Mouse (Mus musculus) MEL (cell line): Measurements from ENCODE around the gene Anp32e. TPM values are rescaled to one million over a fixed set of nuclear protein-coding genes. Genes with fewer than 3 reads are reported as not detected.

Experiments used
- DNase-seq: peaks from one replicate; pipeline ENCODE4 v3.0.0; 2011; ENCODE audit warnings: low read depth, low spot score
- H3K27ac ChIP-seq: 2 replicates; pipeline ENCODE4 v1.5.1; 2012; ENCODE audit warnings: low read depth, mild to moderate bottlenecking, control low read depth, low read length, moderate library complexity; ENCODE audit not compliant: control insufficient read depth
- H3K27me3 ChIP-seq, 2 experiments: fragments of 150-350 bp in 1 of 2; sonication (generic) in 1 of 2; 2 replicates each; pipeline ENCODE4 v1.6.1; 2012; ENCODE audit warnings: low read length in 2 of 2, mild to moderate bottlenecking in 2 of 2, improper control_type of control experiment in 1 of 2, moderate library complexity in 1 of 2; ENCODE audit not compliant: insufficient read depth in 2 of 2, control insufficient read depth in 1 of 2
- H3K36me3 ChIP-seq, 2 experiments: 2 replicates each; pipeline ENCODE4 v1.6.1; 2012 to 2014; ENCODE audit warnings: low read length in 2 of 2, improper control_type of control experiment in 1 of 2, inconsistent platforms in 1 of 2, mild to moderate bottlenecking in 1 of 2; ENCODE audit not compliant: insufficient read depth in 2 of 2, control insufficient read depth in 1 of 2
- H3K4me1 ChIP-seq, 2 experiments: fragments of 150-350 bp in 1 of 2; sonication (generic) in 1 of 2; 2 replicates each; pipeline ENCODE4 v1.6.1; 2012; ENCODE audit warnings: low read length in 2 of 2, improper control_type of control experiment in 1 of 2, mild to moderate bottlenecking in 1 of 2; ENCODE audit not compliant: insufficient read depth in 2 of 2, control insufficient read depth in 1 of 2
- H3K4me3 ChIP-seq, 2 experiments: fragments of 150-350 bp in 1 of 2; sonication (generic) in 1 of 2; 2 replicates each; pipeline ENCODE4 v1.5.1; 2012; ENCODE audit warnings: low read depth in 2 of 2, low read length in 2 of 2, mild to moderate bottlenecking in 2 of 2, moderate library complexity in 2 of 2, control low read depth in 1 of 2, improper control_type of control experiment in 1 of 2; ENCODE audit not compliant: control insufficient read depth in 1 of 2, insufficient read depth in 1 of 2
- H3K79me2 ChIP-seq: 2 replicates; pipeline ENCODE4 v1.6.1; 2012; ENCODE audit warnings: mild to moderate bottlenecking, low read length, moderate library complexity; ENCODE audit not compliant: control insufficient read depth, poor library complexity, insufficient read depth
- H3K9ac ChIP-seq: 2 replicates; pipeline ENCODE4 v1.6.1; 2012; ENCODE audit warnings: low read depth, mild to moderate bottlenecking, control low read depth, low read length, moderate library complexity; ENCODE audit not compliant: control insufficient read depth, poor library complexity, severe bottlenecking
- H3K9me3 ChIP-seq: fragments of 150-350 bp; sonication (generic); replicated peaks from 2 replicates; pipeline ENCODE4 v1.6.1; 2012; ENCODE audit warnings: mild to moderate bottlenecking, low read length, improper control_type of control experiment, moderate library complexity; ENCODE audit not compliant: insufficient read depth
- BHLHE40 ChIP-seq: IDR thresholded peaks from 2 replicates; pipeline ENCODE4 v1.6.1; 2012; ENCODE audit warnings: low read depth, mild to moderate bottlenecking, inconsistent platforms, low read length, improper control_type of control experiment, borderline replicate concordance
- CHD1 ChIP-seq: IDR thresholded peaks from 2 replicates; pipeline ENCODE4 v1.6.1; 2012; ENCODE audit warnings: low read depth, mild to moderate bottlenecking, inconsistent platforms, low read length, improper control_type of control experiment
- CHD2 ChIP-seq: IDR thresholded peaks from 2 replicates; pipeline ENCODE4 v1.6.1; 2011; ENCODE audit warnings: low read length, improper control_type of control experiment
- CTCF ChIP-seq, 3 experiments: IDR thresholded peaks in 2 of 3; conservative IDR thresholded peaks in 1 of 3; 2 replicates each; pipeline ENCODE4 v1.5.1; 2011 to 2012; ENCODE audit warnings: low read length in 3 of 3, low read depth in 2 of 3, mild to moderate bottlenecking in 2 of 3, improper control_type of control experiment in 1 of 3, inconsistent platforms in 1 of 3, mixed read lengths in 1 of 3, moderate library complexity in 1 of 3; ENCODE audit not compliant: control insufficient read depth in 1 of 3, insufficient read depth in 1 of 3, poor library complexity in 1 of 3, severe bottlenecking in 1 of 3
- E2F4 ChIP-seq: IDR thresholded peaks from 2 replicates; pipeline ENCODE4 v1.6.1; 2011; ENCODE audit warnings: low read depth, low read length, improper control_type of control experiment, borderline replicate concordance
- EP300 ChIP-seq, 2 experiments: IDR thresholded peaks; 2 replicates each; pipeline ENCODE4 v1.6.1; 2011; ENCODE audit warnings: improper control_type of control experiment in 2 of 2, low read length in 2 of 2, low read depth in 1 of 2, mild to moderate bottlenecking in 1 of 2
- GABPA ChIP-seq: IDR thresholded peaks from 2 replicates; pipeline ENCODE4 v1.6.1; 2012; ENCODE audit warnings: low read depth, mild to moderate bottlenecking, inconsistent platforms, low read length, improper control_type of control experiment, moderate library complexity
- GATA1 ChIP-seq: IDR thresholded peaks from 2 replicates; pipeline ENCODE4 v1.6.1; 2011; ENCODE audit warnings: low read depth, low read length, improper control_type of control experiment
- HCFC1 ChIP-seq: IDR thresholded peaks from 2 replicates; pipeline ENCODE4 v1.6.1; 2012; ENCODE audit warnings: low read depth, mild to moderate bottlenecking, inconsistent platforms, low read length, improper control_type of control experiment, moderate library complexity
- JUND ChIP-seq: IDR thresholded peaks from 2 replicates; pipeline ENCODE4 v1.6.1; 2011; ENCODE audit warnings: low read depth, mild to moderate bottlenecking, improper control_type of control experiment, low read length
- KAT2A ChIP-seq: conservative IDR thresholded peaks from 2 replicates; pipeline ENCODE4 v1.6.1; 2012; ENCODE audit warnings: low read depth, low read length, improper control_type of control experiment, inconsistent platforms
- MAFK ChIP-seq: IDR thresholded peaks from 2 replicates; pipeline ENCODE4 v1.6.1; 2011; ENCODE audit warnings: low read depth, mild to moderate bottlenecking, low read length, improper control_type of control experiment, borderline replicate concordance
- MAX ChIP-seq: IDR thresholded peaks from 2 replicates; pipeline ENCODE4 v1.6.1; 2011; ENCODE audit warnings: low read length, improper control_type of control experiment
- MAZ ChIP-seq: IDR thresholded peaks from 2 replicates; pipeline ENCODE4 v1.6.1; 2012; ENCODE audit warnings: low read depth, mild to moderate bottlenecking, inconsistent platforms, low read length, improper control_type of control experiment
- MXI1 ChIP-seq: IDR thresholded peaks from 2 replicates; pipeline ENCODE4 v1.6.1; 2011; ENCODE audit warnings: mild to moderate bottlenecking, low read depth, low read length, improper control_type of control experiment
- NELFE ChIP-seq: IDR thresholded peaks from 2 replicates; pipeline ENCODE4 v1.6.1; 2011; ENCODE audit warnings: low read depth, low read length, improper control_type of control experiment
- NRF1 ChIP-seq: IDR thresholded peaks from 2 replicates; pipeline ENCODE4 v1.6.1; 2014; ENCODE audit warnings: low read depth, mild to moderate bottlenecking, inconsistent platforms, low read length, improper control_type of control experiment, moderate library complexity; ENCODE audit not compliant: poor library complexity, insufficient read depth, severe bottlenecking
- POLR2A ChIP-seq, 2 experiments: IDR thresholded peaks; 2 replicates each; pipeline ENCODE4 v1.6.1; 2011 to 2012; ENCODE audit warnings: low read length in 2 of 2, mild to moderate bottlenecking in 2 of 2, control low read depth in 1 of 2, improper control_type of control experiment in 1 of 2, low read depth in 1 of 2, moderate library complexity in 1 of 2; ENCODE audit not compliant: control insufficient read depth in 1 of 2, insufficient read depth in 1 of 2, poor library complexity in 1 of 2
- POLR2AphosphoS5 ChIP-seq: IDR thresholded peaks from 2 replicates; pipeline ENCODE4 v1.6.1; 2012; ENCODE audit warnings: low read depth, borderline replicate concordance, mild to moderate bottlenecking, inconsistent platforms, low read length, moderate library complexity, mixed read lengths
- RCOR1 ChIP-seq: IDR thresholded peaks from 2 replicates; pipeline ENCODE4 v1.6.1; 2012; ENCODE audit warnings: low read depth, mild to moderate bottlenecking, inconsistent platforms, low read length, improper control_type of control experiment
- SIN3A ChIP-seq: IDR thresholded peaks from 2 replicates; pipeline ENCODE4 v1.6.1; 2012; ENCODE audit warnings: low read length, improper control_type of control experiment, inconsistent platforms
- SMC3 ChIP-seq: IDR thresholded peaks from 2 replicates; pipeline ENCODE4 v1.6.1; 2011; ENCODE audit warnings: low read depth, low read length, improper control_type of control experiment
- UBTF ChIP-seq: IDR thresholded peaks from 2 replicates; pipeline ENCODE4 v1.6.1; 2012; ENCODE audit warnings: low read depth, mild to moderate bottlenecking, inconsistent platforms, low read length, improper control_type of control experiment, moderate library complexity, borderline replicate concordance; ENCODE audit not compliant: insufficient read depth
- USF1 ChIP-seq: IDR thresholded peaks from 2 replicates; pipeline ENCODE4 v1.6.1; 2014; ENCODE audit warnings: low read depth, mild to moderate bottlenecking, inconsistent platforms, low read length, improper control_type of control experiment, moderate library complexity
- USF2 ChIP-seq, 2 experiments: IDR thresholded peaks; 2 replicates each; pipeline ENCODE4 v1.6.1; 2011 to 2012; ENCODE audit warnings: improper control_type of control experiment in 2 of 2, low read length in 2 of 2, borderline replicate concordance in 1 of 2, inconsistent platforms in 1 of 2, low read depth in 1 of 2, mild to moderate bottlenecking in 1 of 2; ENCODE audit not compliant: insufficient read depth in 1 of 2
- ZKSCAN1 ChIP-seq: IDR thresholded peaks from 2 replicates; pipeline ENCODE4 v1.6.1; 2012; ENCODE audit warnings: low read depth, mild to moderate bottlenecking, inconsistent platforms, low read length, improper control_type of control experiment, moderate library complexity
- ZMIZ1 ChIP-seq: IDR thresholded peaks from 2 replicates; pipeline ENCODE4 v1.6.1; 2012; ENCODE audit warnings: low read depth, mild to moderate bottlenecking, inconsistent platforms, low read length, improper control_type of control experiment, moderate library complexity
- polyA plus RNA-seq, 2 experiments: library from polyadenylated mRNA; stranded (reverse) in 1 of 2; unstranded in 1 of 2; fragments of >175 nt in 1 of 2; fragments of >200 nt in 1 of 2; gene quantifications; 2 replicates each; pipeline versions ENCODE4 v1.2.1 to v1.2.4; 2012; ENCODE audit warnings: low replicate concordance in 2 of 2, low read depth in 1 of 2; ENCODE audit not compliant: insufficient read length in 2 of 2, insufficient read depth in 1 of 2, missing spikeins in 1 of 2
- total RNA-seq: library from RNA; depleted of rRNA; stranded (reverse); fragments of 300-350 nt; gene quantifications from 2 replicates; pipeline ENCODE4 v1.2.3, GENCODE M21; 2012

The Anp32e gene
- total and polyA plus RNA-seq, 3 experiments, result 159 to 748 (median 412) TPM

DNA sequence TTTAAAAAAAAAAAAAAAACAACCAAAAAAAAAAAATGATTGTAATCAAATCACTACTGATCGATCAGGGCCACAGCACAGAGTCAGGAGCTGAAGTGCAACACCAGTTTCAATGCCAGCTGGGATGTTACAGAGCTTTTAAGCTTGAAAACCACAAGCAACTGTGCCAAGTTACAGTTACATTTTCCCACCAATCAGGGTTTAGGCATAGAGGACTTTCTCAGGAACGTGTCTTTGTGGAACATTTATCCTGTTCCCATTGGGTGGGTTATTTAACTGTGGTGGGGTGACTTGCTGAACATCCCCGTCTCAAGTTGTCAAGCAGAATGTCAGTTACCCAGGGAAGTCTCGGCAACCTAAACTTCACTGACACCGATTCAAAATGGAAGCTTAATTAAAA is 4.0 kb upstream of the Anp32e start (continued):
- TF ChIP-seq ZKSCAN1 (no peak), NRF1 (no peak), JUND (no peak), CHD1 (no peak), MAX (no peak), NELFE (no peak), MAZ (no peak), SIN3A (0 out of 2 replicates have a peak, but pooled peaks have one; percentile 14), POLR2AphosphoS5 (no peak), SMC3 (no peak), USF2 (IDR thresholded peaks at IDR 0.05; ENCODE audit: borderline replicate concordance in 1 of 2, insufficient read depth in 1 of 2, low read depth in 1 of 2, low read length in 2 of 2) (no peak), UBTF (no peak), POLR2A (IDR thresholded peaks at IDR 0.05; ENCODE audit: control insufficient read depth in 1 of 2, insufficient read depth in 1 of 2, low read depth in 1 of 2, low read length in 2 of 2, poor library complexity in 1 of 2) (no peak), KAT2A (no peak)

- Histone ChIP-seq H3K27ac (peak overlapping the region; percentile 90), H3K4me3 (peak overlapping the region; percentile 54 to 70), H3K79me2 (peaks cover 39% of the 10 kb centered on the region), H3K9me3 (no peaks in the 10 kb centered on the region), H3K36me3 (peaks cover 0 to 38% of the 10 kb centered on the region in 2 experiments; a peak in 2 of 4 replicates), H3K27me3 (no peaks in the 10 kb centered on the region), H3K9ac (peak overlapping the region; percentile 83), H3K4me1 (peaks cover 17 to 30% of the 10 kb centered on the region in 2 experiments)
- TF ChIP-seq EP300 (IDR thresholded peaks at IDR 0.05; ENCODE audit: low read depth in 1 of 2, low read length in 2 of 2) (no peak), CHD1 (peak; percentile 95; the same call in 1 of the 2 replicates), E2F4 (no peak)
- no peak for DNase-seq
Observed at GRCm38 (mm10) chr3:95928261-95928657, 787 bp upstream of the Anp32e start.

DNA sequence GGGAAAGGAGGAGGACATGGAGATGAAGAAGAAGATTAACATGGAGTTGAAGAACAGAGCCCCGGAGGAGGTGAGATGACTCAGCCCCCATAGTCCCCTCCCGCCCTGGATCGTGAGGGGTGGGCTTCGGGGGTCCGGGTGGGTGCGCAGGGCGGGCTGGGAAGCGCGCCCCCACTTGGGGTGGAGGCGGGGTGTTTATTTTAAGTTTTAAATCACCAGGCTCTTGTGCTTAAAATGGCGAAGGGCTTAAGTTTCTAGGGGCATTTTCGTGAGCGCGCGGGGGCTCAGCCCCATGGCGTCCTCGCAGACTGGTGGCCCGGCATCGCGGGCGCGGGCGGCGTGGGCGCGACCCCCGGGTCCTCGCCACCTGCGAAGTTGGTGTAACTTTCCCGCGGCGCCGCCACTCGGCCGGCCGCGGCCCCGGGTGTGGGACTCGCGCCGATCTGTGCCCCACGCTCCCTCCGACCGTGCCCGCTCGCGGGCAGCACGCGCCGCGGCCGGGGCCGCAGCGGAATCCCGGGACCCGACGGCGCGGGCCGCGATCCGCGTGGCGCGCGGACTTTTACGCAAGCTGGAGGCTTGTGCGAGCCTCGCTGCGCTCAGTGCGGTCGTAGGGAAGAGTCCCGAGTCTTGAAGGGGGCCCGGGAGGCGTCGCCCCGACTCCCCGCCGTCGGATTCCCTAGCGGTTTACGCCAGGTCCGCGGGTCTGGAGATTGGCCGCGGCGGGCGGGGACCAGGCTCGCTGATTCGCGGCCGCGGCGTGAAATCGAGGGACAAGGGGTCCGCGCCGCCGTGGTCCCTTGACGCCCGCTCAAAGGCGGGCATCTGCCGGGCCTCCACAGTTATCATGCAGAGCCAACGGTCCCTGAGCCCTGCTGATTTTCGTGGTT is 780 bp downstream of the Anp32e start:
- no peaks in the 10 kb centered on the region for H3K27me3 ChIP-seq
- no peaks in the 10 kb centered on the region for H3K9me3 ChIP-seq
- peak; percentile 80 for DNase-seq
- peak overlapping the region; percentile 89 for H3K9ac ChIP-seq
- peaks cover 46% of the 10 kb centered on the region for H3K79me2 ChIP-seq
- peaks cover 12 to 33% of the 10 kb centered on the region in 2 experiments for H3K4me1 ChIP-seq
- peaks cover 11 to 40% of the 10 kb centered on the region in 2 experiments for H3K36me3 ChIP-seq
- peak overlapping the region; percentile 67 to 88 for H3K4me3 ChIP-seq
- H3K27ac ChIP-seq, result peak overlapping the region; percentile 85
- TF ChIP-seq GATA1 (no peak), CHD1 (peak; percentile 86; the same call in 1 of the 2 replicates), CTCF (IDR thresholded peaks at IDR 0.05 in 2 of 3, conservative IDR thresholded peaks at IDR 0.05 in 1 of 3; ENCODE audit: control insufficient read depth in 1 of 3, insufficient read depth in 1 of 3, low read depth in 2 of 3, low read length in 3 of 3, poor library complexity in 1 of 3, severe bottlenecking in 1 of 3) (0 out of 6 replicates have a peak, but pooled peaks of 1 of the 3 experiments have one; percentile 1), MAFK (no peak), BHLHE40 (no peak), RCOR1 (no peak), NELFE (peak; percentile 38; the same call in 1 of the 2 replicates), POLR2AphosphoS5 (no peak), GABPA (no peak), MXI1 (peak; percentile 48), JUND (no peak), CHD2 (no peak), SIN3A (peak; percentile 37; the same call in 1 of the 2 replicates), USF1 (no peak), ZMIZ1 (peak; percentile 62; the same call in 1 of the 2 replicates), HCFC1 (no peak), ZKSCAN1 (no peak)
